Mouse (Mus musculus) neutrophil, adult 5-6 weeks (primary cell): Measurements from ENCODE around the gene Smc6. TPM values are rescaled to one million over a fixed set of nuclear protein-coding genes. Genes with fewer than 3 reads are reported as not detected.

Experiments
- ATAC-seq: fragments of 151-379, 151-347 bp; 2 replicates; pipeline ENCODE4 v1.8.0; 2017; ENCODE audit warnings: mild to moderate bottlenecking, moderate TSS enrichment; ENCODE audit not compliant: insufficient number of reproducible peaks, poor library complexity, low FRiP score, severe bottlenecking; ENCODE audit errors: extremely low read depth
- total RNA-seq: library from RNA; stranded (forward); fragments of 200-1000 nt; gene quantifications from 2 replicates; pipeline ENCODE4 v1.2.3, GENCODE M21; 2017

Smc6 gene
- total RNA-seq, 1 experiment from 2014 or later, result 101 TPM

DNA sequence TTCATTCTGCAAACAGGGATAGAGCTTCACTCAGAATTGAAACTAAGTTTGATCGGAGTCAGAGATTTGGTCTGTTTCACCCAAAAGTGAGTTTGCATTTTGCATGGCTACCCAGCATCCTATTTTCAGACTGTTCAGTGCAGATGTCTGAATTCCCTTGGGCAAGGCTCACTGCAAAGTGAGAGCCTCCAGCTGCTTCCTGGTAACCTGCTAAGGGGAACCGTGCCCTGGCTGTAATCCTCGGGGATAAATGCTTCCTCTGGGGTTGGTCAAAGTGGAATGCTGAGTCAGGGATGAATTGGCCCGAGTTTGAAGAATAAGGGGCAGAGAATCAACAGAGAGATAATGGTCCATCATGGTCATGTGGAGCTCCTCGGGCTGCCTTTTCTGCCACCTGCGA lies 99.2 kb downstream of the Smc6 start:
- ATAC-seq, result no peak

DNA sequence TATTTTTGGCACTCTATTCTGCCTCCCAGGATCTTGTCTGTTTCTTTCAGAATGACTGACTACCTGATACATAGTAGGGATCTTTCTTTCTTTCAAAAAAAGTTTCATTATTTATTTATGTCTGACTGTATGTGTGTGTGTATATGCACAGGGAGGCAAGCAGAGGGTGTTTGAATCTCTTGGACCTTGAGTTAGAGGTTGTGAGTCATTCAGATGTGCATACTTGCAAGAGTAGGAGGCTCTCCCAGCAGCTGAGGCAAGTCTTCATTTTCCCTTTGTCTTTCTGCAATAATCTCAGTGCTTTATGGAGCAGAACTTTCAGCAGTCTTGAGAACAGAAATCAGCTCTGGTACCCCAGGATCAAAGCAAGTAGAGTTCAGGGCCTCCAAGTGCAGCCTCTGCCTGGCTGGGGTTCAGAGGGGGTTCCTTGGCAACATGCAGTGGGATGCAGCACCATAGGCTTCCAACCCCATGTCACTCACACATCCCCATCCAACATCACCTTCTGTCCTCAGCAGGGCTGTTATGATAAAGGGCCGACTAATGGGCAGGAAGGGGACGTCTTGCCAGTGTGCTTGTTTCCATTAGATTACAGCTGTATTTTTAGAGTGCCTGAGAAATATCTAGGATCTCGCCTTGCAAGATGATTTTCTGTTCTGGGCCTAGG lies 101.5 kb downstream of the Smc6 start:
- ATAC-seq, result no peak

Other genes with a start within 250 kb of the Smc6 start
- gene Kcns3, start 114.8 kb upstream of the Smc6 start, total RNA-seq, result not detected in 2 replicates
- gene Msgn1, start 56.9 kb upstream of the Smc6 start, total RNA-seq, result 2.2 TPM in 1 of 2 replicates, not detected in the other
- 1.2 and 1.4 TPM in 2 replicates for gene Gen1, start 85 bp upstream of the Smc6 start, total RNA-seq
- not detected in 2 replicates for gene Vsnl1, start 170.7 kb downstream of the Smc6 start, total RNA-seq
- 0.12 TPM in 1 of 2 replicates, not detected in the other for gene Rad51ap2, start 190.2 kb downstream of the Smc6 start, total RNA-seq